Mouse (Mus musculus): ENCODE data around the gene Nppc.

DNA sequence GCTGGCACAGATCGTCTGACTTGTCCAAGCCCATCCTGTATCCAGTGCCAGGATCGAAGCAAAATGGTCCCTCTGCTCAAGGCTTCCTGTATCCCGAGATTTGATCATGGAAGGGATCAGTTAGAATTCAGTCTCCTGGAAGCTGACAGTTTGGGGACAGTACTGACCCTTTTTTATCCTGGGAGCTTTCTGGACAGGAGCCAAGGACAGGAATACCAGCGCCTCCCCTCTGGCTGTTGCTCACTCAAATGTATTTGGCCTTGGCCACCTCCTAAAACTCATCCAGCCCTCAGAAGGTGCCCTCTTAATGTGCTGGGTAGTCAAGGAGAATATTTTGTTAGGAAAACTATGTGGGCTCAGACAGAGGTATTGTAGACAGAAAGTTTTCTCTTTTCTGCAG, 16.9 kb upstream of the Nppc start:
- TF ChIP-seq CTCF (IDR thresholded peaks at IDR 0.05; ENCODE audit: low read depth) (no peak), EP300 (IDR thresholded peaks at IDR 0.05; ENCODE audit: low read depth) (no peak)
